Mouse (Mus musculus) limb, embryonic 11.5 days (tissue): Measurements from ENCODE around the gene Arap1. TPM values are rescaled to one million over a fixed set of nuclear protein-coding genes. Genes with fewer than 3 reads are reported as not detected.

Experiments
- ATAC-seq: fragments of 200-750 bp; cut with Nextera tagmentation; 2 replicates; pipeline ENCODE4 v1.8.0; 2017; ENCODE audit warnings: low read depth; ENCODE audit not compliant: insufficient number of reproducible peaks, low FRiP score, low TSS enrichment
- DNase-seq: peaks from one replicate; pipeline ENCODE4 v3.0.0-alpha.2; 2015; ENCODE audit warnings: low spot score
- H3K27ac ChIP-seq: fragments of 300-500 bp; sonication (generic); replicated peaks from 2 replicates; pipeline ENCODE4 v1.5.1; 2014; ENCODE audit warnings: low read depth, mild to moderate bottlenecking, low read length
- H3K27me3 ChIP-seq: fragments of 300-500 bp; sonication (generic); 2 replicates; pipeline ENCODE4 v1.6.1; 2014; ENCODE audit warnings: mild to moderate bottlenecking, low read length, mixed read lengths; ENCODE audit not compliant: control insufficient read depth, insufficient read depth
- H3K36me3 ChIP-seq: fragments of 300-500 bp; sonication (generic); 2 replicates; pipeline ENCODE4 v1.6.1; 2014; ENCODE audit warnings: mild to moderate bottlenecking, low read length, moderate library complexity, mixed read lengths; ENCODE audit not compliant: control insufficient read depth, insufficient read depth
- H3K4me1 ChIP-seq: fragments of 300-500 bp; sonication (generic); 2 replicates; pipeline ENCODE4 v1.6.1; 2014; ENCODE audit warnings: low read length, mixed read lengths; ENCODE audit not compliant: control insufficient read depth, insufficient read depth
- H3K4me2 ChIP-seq: fragments of 300-500 bp; sonication (generic); 2 replicates; pipeline ENCODE4 v1.6.1; 2014; ENCODE audit warnings: low read depth, mild to moderate bottlenecking, moderate library complexity; ENCODE audit not compliant: severe bottlenecking
- H3K4me3 ChIP-seq: fragments of 300-500 bp; sonication (generic); 2 replicates; pipeline ENCODE4 v1.5.1; 2014; ENCODE audit warnings: low read depth, low read length
- H3K9ac ChIP-seq: fragments of 300-500 bp; sonication (generic); 2 replicates; pipeline ENCODE4 v1.6.1; 2014; ENCODE audit warnings: mild to moderate bottlenecking, low read length
- H3K9me3 ChIP-seq: fragments of 300-500 bp; sonication (generic); 2 replicates; pipeline ENCODE4 v1.6.1; 2016; ENCODE audit warnings: low read length; ENCODE audit not compliant: control insufficient read depth
- WGBS: fragments of 180-500 bp; shearing (Covaris S2); extraction: QIAGEN DNeasy Blood & Tissue Kit; methylation state at CpG from one replicate; pipeline ENCODE4 v1.1.7; 2014; 5-methylcytosine and 5-hydroxymethylcytosine counted together
- polyA plus RNA-seq: library from polyadenylated mRNA; unstranded; fragments of >200 nt; fragmentation: Nextera tagmentation; extraction: Ambion mirVana; gene quantifications from 2 replicates; pipeline ENCODE4 v1.2.1, GENCODE M21; 2014

Arap1 gene
- polyA plus RNA-seq, 1 experiment from 2014 or later: 14.3 TPM

DNA sequence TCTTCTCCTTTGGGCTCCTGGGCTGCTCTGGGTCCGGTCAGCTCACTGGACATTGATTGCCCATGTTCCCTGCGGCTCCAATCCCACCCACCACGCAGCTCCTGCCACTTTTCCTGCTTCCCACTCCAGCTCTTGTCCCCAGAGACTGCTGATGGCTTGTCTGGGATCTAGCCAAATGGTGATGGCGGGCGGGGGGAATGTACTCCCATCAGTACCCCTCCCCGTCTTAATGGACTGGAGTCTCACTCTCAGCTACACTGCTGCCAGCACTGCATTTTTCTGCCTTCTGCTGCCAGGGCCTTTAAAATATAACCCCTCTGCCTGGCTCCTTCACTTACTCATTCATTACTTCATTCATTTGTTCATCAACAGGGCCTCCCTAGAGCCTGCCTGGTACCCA, 76.1 kb downstream of the Arap1 start:
- Histone ChIP-seq H3K4me1 (no peaks in the 10 kb centered on the region), H3K4me3 (no peak overlapping the region), H3K9me3 (no peaks in the 10 kb centered on the region), H3K27ac (no peak overlapping the region), H3K9ac (no peak overlapping the region), H3K36me3 (no peaks in the 10 kb centered on the region), H3K27me3 (no peaks in the 10 kb centered on the region), H3K4me2 (no peak overlapping the region)
- DNase-seq (no peak), ATAC-seq (no peak)
- 77% methylated on average over 6 of the region's 6 CpGs for WGBS

DNA sequence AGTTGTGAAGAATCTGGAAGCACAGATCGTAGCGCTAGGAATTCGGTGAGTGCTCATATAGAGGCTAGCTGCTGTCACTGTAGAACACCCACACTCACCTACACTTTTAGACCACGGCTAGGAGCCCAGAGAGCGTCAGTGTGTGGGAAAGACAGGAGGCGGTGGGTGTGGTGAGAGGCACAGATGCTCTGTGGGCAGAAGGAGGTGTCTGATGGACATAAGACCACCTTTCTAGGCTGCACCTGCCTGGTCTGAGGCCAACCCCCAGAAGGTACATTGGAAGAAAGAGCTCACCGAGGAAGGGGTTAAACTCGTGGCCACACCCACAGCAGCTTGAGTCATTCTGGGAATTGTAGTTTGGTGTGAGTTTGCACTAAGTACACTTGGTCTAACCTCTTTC, 78.8 kb downstream of the Arap1 start:
- Histone ChIP-seq H3K4me1 (no peaks in the 10 kb centered on the region), H3K9me3 (no peaks in the 10 kb centered on the region), H3K4me2 (no peak overlapping the region), H3K4me3 (no peak overlapping the region), H3K27me3 (no peaks in the 10 kb centered on the region), H3K9ac (no peak overlapping the region), H3K36me3 (no peaks in the 10 kb centered on the region), H3K27ac (no peak overlapping the region)
- DNase-seq: no peak
- WGBS: 72% methylated on average over 8 of the region's 8 CpGs
- ATAC-seq: no peak

DNA sequence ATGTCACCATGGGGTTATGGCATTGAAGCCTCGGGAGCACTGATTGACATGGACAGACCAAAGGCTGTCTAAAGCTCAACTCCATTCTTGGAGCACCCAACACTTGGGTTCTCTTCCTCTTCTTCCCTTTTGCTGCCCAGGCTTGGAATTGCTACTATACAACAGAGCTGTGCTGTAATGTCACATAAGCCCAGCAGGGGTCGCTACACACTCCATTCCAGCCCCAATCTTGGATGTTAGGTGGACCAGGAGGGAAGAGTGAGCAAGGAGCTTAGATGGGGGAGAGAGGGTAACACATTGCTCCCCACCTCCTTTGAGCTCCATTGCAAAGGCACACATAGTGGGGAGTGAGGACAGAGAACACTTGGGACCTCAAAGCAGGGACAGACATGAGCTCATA, 79.9 kb downstream of the Arap1 start:
- Histone ChIP-seq H3K4me1 (no peaks in the 10 kb centered on the region), H3K27me3 (no peaks in the 10 kb centered on the region), H3K4me3 (no peak overlapping the region), H3K36me3 (no peaks in the 10 kb centered on the region), H3K9me3 (no peaks in the 10 kb centered on the region), H3K4me2 (no peak overlapping the region), H3K9ac (no peak overlapping the region), H3K27ac (no peak overlapping the region)
- ATAC-seq (no peak), DNase-seq (peak; percentile 42)
- 22% methylated on average over 2 of the region's 2 CpGs for WGBS

DNA sequence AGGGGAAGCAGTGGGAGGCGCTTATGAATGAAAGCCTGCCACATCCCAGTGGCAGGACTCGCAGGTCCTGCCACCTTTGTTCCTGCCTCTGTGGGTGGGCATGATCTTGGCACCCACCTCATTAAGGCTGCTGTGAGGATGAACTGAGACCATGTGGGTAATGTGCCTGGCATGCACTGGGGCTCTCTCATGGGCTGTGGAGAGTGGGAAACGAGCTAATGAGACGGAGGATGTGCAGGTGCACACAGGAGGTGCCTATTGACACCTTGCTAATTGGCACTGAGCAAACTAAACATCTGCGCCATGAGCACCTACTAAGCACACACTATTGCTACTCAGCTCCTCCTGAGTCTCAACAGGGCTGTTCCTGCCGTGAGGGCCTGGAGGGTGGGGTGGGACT, 87.2 kb downstream of the Arap1 start:
- no peak overlapping the region for H3K4me3 ChIP-seq
- no peak overlapping the region for H3K27ac ChIP-seq
- H3K9me3 ChIP-seq: no peaks in the 10 kb centered on the region
- no peaks in the 10 kb centered on the region for H3K4me1 ChIP-seq
- H3K36me3 ChIP-seq: no peaks in the 10 kb centered on the region
- WGBS: 59% methylated on average over 6 of the region's 6 CpGs
- H3K27me3 ChIP-seq: no peaks in the 10 kb centered on the region
- H3K4me2 ChIP-seq: no peak overlapping the region
- no peak for DNase-seq
- no peak overlapping the region for H3K9ac ChIP-seq
- ATAC-seq: no peak

DNA sequence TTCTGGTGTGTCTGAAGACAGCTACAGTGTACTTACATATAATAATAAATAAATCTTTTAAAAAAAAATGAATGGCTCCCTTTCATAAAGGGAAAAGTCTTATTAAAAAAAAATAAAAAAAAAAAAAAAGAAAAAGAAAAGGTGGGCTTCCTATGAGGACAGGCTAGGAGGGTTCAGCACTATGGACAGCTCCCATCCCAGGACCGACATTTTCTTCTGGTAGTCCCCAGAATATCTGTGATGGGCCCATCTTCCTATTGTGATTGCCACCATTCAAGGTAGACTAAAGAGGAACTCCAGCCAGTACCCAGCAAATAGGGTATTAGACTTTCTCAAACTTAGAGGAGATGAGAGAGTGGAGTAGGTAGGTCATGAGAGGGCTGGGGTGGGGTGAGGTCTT, 90.0 kb downstream of the Arap1 start:
- WGBS: 3% methylated on average over 1 of the region's 1 CpGs
- no peak overlapping the region for H3K4me3 ChIP-seq
- no peak overlapping the region for H3K27ac ChIP-seq
- no peak overlapping the region for H3K4me2 ChIP-seq
- ATAC-seq: no peak
- peak; percentile 78 for DNase-seq
- no peaks in the 10 kb centered on the region for H3K27me3 ChIP-seq
- H3K4me1 ChIP-seq: no peaks in the 10 kb centered on the region
- no peaks in the 10 kb centered on the region for H3K36me3 ChIP-seq
- H3K9me3 ChIP-seq: no peaks in the 10 kb centered on the region
- H3K9ac ChIP-seq: no peak overlapping the region

DNA sequence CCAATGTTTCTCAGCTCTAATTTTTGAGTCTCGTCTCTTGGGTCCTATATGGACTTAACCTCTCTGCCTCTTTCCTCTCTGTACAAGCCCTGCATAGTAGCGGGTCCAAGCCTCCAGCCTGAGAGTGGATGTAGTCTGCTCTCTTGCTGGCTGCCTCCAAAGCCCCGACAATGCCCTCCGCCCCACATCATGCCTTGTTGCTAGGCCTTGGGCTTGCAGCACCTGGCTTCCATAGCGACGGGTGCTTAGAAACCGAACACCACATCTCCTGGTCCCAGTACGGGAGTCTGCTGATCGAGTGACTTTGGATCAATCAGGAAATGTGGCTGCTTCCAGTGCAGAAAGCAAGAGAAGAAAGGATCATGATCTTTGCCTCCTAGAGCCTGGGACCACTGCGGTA, 95.2 kb downstream of the Arap1 start:
- Histone ChIP-seq H3K9me3 (no peaks in the 10 kb centered on the region), H3K27me3 (no peaks in the 10 kb centered on the region), H3K4me3 (no peak overlapping the region), H3K9ac (no peak overlapping the region), H3K27ac (no peak overlapping the region), H3K4me1 (no peaks in the 10 kb centered on the region), H3K4me2 (no peak overlapping the region), H3K36me3 (no peaks in the 10 kb centered on the region)
- DNase-seq: no peak
- 70% methylated on average over 10 of the region's 10 CpGs for WGBS
- ATAC-seq: no peak

DNA sequence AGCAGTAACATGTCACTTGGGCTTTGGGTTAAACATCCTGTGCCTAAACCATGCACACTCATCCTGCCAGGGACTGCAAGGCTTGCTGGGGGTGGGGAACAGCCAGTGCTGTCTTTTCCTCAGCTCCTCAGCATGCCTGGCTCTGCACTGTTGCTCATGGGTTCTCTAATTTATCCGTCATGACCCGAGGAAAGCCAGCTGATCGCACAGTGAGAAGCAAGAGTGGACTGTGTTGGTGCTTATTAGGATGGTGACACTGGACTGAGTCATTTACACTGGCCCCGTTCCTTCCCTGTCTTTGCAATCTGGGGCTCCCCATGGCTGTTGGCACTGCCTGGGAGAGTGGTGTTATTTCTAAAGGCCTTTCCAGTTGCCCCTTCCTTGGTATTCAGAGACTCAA, 96.3 kb downstream of the Arap1 start:
- DNase-seq: no peak
- H3K4me2 ChIP-seq: no peak overlapping the region

DNA sequence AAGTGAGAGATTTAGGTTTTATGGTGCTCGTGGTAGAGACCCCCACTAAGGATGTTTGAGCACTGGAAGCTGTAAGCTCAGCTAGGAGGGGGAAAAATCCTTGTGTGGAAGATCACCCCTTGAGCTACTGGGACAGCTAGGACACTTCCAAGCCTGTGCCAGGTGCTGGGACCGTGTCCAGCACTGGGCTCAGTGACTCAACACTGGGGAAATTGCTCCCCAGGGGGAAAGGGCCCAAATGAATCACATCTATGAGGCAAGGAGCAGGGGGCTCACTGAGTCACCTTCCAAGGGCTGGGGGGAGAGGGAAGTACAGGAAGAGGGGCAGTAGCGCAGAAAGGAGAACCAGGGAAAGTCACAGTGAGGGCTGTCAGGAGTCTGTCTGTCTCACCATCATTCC, 102.0 kb downstream of the Arap1 start:
- WGBS: 48% methylated on average over 3 of the region's 3 CpGs
- Histone ChIP-seq H3K27me3 (peaks cover 21% of the 10 kb centered on the region), H3K9ac (no peak overlapping the region), H3K27ac (no peak overlapping the region), H3K4me2 (no peak overlapping the region), H3K9me3 (no peaks in the 10 kb centered on the region), H3K36me3 (no peaks in the 10 kb centered on the region), H3K4me1 (no peaks in the 10 kb centered on the region), H3K4me3 (no peak overlapping the region)
- ATAC-seq: no peak
- no peak for DNase-seq

More for the DNA sequence above, 96.3 kb downstream of the Arap1 start:
- Histone ChIP-seq H3K27me3 (no peaks in the 10 kb centered on the region), H3K4me1 (no peaks in the 10 kb centered on the region), H3K4me3 (no peak overlapping the region), H3K9me3 (no peaks in the 10 kb centered on the region), H3K36me3 (no peaks in the 10 kb centered on the region), H3K27ac (no peak overlapping the region), H3K9ac (no peak overlapping the region)
- 75% methylated on average over 4 of the region's 4 CpGs for WGBS
- ATAC-seq: no peak
